Mouse (Mus musculus) neural tube, embryonic 10.5 days (tissue): ENCODE results near the gene H2-D1.
"Not testable (repeated sequence)": the region's sequence is repeated elsewhere in the genome, so short reads cannot be mapped to it uniquely, and the experiment has no call there.

Experiments
- DNase-seq: peaks from one replicate; pipeline ENCODE4 v3.0.0-alpha.2; 2017; ENCODE audit warnings: low spot score; ENCODE audit errors: extremely low spot score

Gene H2-D1

DNA sequence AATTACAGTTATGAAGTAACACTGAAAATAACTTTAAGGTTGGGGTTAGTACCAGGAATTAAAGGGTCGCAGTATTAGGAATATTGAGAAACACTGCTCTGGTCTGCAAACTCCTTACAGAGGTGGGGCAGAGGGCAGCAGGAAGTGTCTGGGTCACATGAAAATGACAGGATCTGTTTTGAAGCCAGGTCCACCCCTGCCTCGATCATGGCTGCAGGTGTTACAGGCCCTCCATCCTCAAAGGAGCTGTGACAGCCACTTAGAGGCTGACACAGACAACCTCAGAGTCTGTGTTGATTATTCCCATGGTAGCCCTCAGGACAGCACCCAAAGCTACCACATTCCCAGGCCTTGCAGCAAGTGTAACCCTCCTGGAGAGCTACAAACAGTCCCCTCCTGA lies 40.7 kb downstream of the H2-D1 start:
- DNase-seq = no peak

DNA sequence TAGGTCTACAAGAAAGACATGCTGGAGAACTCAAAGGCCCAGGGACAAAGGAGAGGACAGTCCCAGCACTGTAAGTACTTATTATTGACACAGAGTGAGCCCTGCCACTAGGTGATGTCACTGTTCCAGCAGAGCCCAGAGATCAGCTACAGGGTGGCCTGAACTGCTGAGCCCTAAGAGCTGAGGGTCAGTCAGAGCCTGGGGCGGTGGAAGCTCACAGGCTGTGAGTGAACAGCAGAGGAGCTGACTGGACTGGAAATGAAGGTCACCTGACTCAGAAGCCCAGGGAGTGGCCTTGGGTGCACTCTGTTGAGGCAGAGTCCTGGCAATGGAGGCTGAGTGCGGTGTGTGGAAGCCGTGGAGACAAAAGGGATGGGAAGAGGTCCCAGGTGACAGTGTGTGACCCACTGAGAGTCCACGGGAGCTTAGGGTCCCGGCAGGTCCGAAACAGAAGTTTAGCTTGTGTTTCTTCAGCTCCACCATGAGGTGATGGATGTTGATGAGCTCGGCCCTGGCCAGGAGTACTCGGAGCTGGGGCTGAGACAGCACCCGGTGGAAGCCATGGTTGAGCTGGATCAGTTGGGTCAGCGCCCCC lies 41.3 kb downstream of the H2-D1 start:
- DNase-seq = no peak

DNA sequence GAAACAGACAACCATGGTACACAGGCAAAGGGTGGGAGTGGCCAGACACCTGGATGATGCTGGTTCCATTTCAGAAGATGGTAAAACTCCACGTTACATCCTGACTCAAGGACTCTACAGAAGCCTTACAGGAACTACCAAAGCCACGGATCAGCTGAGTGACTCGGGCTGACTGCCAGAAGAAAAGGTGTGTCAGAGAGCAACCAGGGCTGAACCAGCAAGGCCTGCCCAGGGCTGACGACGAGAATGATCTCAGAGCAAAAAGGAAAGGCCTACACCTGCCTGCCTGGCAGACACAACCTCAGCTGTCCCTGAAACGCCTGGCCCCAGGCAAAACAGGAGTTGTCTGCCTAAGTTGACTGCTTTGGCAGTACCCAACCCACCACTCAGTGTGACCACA lies 41.9 kb downstream of the H2-D1 start:
- DNase-seq = no peak

DNA sequence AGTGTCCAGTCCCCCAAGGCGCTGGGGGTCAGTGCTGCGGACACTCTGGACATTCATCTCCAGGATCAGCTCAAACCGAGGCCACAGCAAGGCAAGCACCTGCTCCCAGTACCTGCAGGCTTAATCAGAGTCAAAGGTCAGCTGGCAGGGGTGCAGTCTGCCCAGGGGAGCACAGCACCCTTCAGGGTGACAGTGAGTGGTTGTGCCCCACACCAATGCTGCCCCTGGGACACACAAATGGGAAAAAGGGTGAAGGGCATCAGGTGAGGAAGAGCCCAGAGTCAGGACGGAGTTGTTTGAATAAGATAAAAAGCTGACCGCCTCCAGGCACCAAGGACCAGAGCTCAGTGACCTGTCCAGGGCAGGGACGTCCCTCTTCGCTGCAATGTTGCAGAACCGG lies 42.4 kb downstream of the H2-D1 start:
- DNase-seq = not testable (repeated sequence)
